ENCODE assay signal across 20 mouse cellular contexts in genomic region chr8:100499614-100500341, GRCm38 (mm10).
A peak's percentile ranks its signal among the peaks of the same experiment; 100 is the strongest.
DNase-seq lines count a peak whose midpoint lies in the region; ATAC-seq lines count a peak whose summit lies in the region.
"Had no signal": no experiment of that assay in that cellular context is flagged by ENCODE, and none has a peak within 500 bp of the region (broad histone marks: within the 10 kb centered on the region; RNA-seq: fewer than 3 reads in every experiment).

No protein-coding gene starts in this region.

- WGBS in embryonic facial prominence, embryonic 14.5 days, result 60% methylated on average over 6 of the region's 6 CpGs
- WGBS in embryonic facial prominence, embryonic 10.5 days, result 66% methylated on average over 6 of the region's 6 CpGs
- WGBS in forebrain, embryonic 13.5 days, result 18% methylated on average over 6 of the region's 6 CpGs
- WGBS in hindbrain, embryonic 15.5 days, result 18% methylated on average over 6 of the region's 6 CpGs
- WGBS in midbrain, embryonic 15.5 days, result 15% methylated on average over 6 of the region's 6 CpGs

- no peak overlapping the region for H3K27ac ChIP-seq in embryonic facial prominence, embryonic 14.5 days (replicated peaks; ENCODE audit: low read depth, low read length)
- H3K27ac ChIP-seq in embryonic facial prominence, embryonic 10.5 days (replicated peaks), result no peak overlapping the region
- H3K27ac ChIP-seq in forebrain, embryonic 13.5 days, result no peak overlapping the region
- H3K27ac ChIP-seq in hindbrain, embryonic 15.5 days (replicated peaks), result no peak overlapping the region; the same call in 1 of the 2 replicates
- 0 out of 2 replicates have a peak overlapping the region, but pooled peaks have one; percentile 29 for H3K27ac ChIP-seq in midbrain, embryonic 15.5 days
- H3K27ac ChIP-seq: embryonic facial prominence, embryonic 15.5 days; liver, embryonic 15.5 days had no signal

- no peak overlapping the region for H3K4me2 ChIP-seq in embryonic facial prominence, embryonic 14.5 days (ENCODE audit: low read depth, low read length)
- no peak overlapping the region for H3K4me2 ChIP-seq in forebrain, embryonic 13.5 days
- H3K4me2 ChIP-seq in hindbrain, embryonic 15.5 days, result no peak overlapping the region
- H3K4me2 ChIP-seq in midbrain, embryonic 15.5 days, result no peak overlapping the region
- H3K4me2 ChIP-seq: embryonic facial prominence, embryonic 15.5 days; liver, embryonic 15.5 days had no signal

- H3K36me3 ChIP-seq in embryonic facial prominence, embryonic 14.5 days (ENCODE audit: control insufficient read depth, insufficient read depth, low read length), result no peaks in the 10 kb centered on the region
- no peaks in the 10 kb centered on the region for H3K36me3 ChIP-seq in embryonic facial prominence, embryonic 10.5 days (replicated peaks)
- no peaks in the 10 kb centered on the region for H3K36me3 ChIP-seq in forebrain, embryonic 13.5 days (ENCODE audit: poor library complexity, severe bottlenecking)
- no peaks in the 10 kb centered on the region for H3K36me3 ChIP-seq in hindbrain, embryonic 15.5 days
- no peaks in the 10 kb centered on the region for H3K36me3 ChIP-seq in midbrain, embryonic 15.5 days (replicated peaks)
- H3K36me3 ChIP-seq: embryonic facial prominence, embryonic 15.5 days; liver, embryonic 15.5 days had no signal

- H3K4me3 ChIP-seq in embryonic facial prominence, embryonic 14.5 days (ENCODE audit: low read depth, low read length), result no peak overlapping the region
- no peak overlapping the region for H3K4me3 ChIP-seq in embryonic facial prominence, embryonic 10.5 days
- no peak overlapping the region for H3K4me3 ChIP-seq in forebrain, embryonic 13.5 days
- no peak overlapping the region for H3K4me3 ChIP-seq in hindbrain, embryonic 15.5 days
- no peak overlapping the region for H3K4me3 ChIP-seq in midbrain, embryonic 15.5 days
- H3K4me3 ChIP-seq: embryonic facial prominence, embryonic 15.5 days; liver, embryonic 15.5 days; megakaryocyte, embryonic 14.5 days had no signal

- no peaks in the 10 kb centered on the region for H3K9me3 ChIP-seq in embryonic facial prominence, embryonic 14.5 days (ENCODE audit: control insufficient read depth, low read length)
- no peaks in the 10 kb centered on the region for H3K9me3 ChIP-seq in embryonic facial prominence, embryonic 10.5 days
- H3K9me3 ChIP-seq in forebrain, embryonic 13.5 days (replicated peaks), result no peaks in the 10 kb centered on the region
- no peaks in the 10 kb centered on the region for H3K9me3 ChIP-seq in hindbrain, embryonic 15.5 days
- no peaks in the 10 kb centered on the region for H3K9me3 ChIP-seq in midbrain, embryonic 15.5 days
- H3K9me3 ChIP-seq: embryonic facial prominence, embryonic 15.5 days; liver, embryonic 15.5 days; megakaryocyte, embryonic 14.5 days had no signal

- peak; percentile 9 for DNase-seq in embryonic facial prominence, embryonic 14.5 days (ENCODE audit: low spot score)
- DNase-seq in embryonic facial prominence, embryonic 10.5 days (ENCODE audit: low spot score), result no peak
- no peak for DNase-seq in gastrocnemius, adult 8-10 months (ENCODE audit: low spot score in 2 of 2)
- DNase-seq in spleen, postnatal 14 days (ENCODE audit: low spot score in 2 of 2), result no peak
- DNase-seq: cerebellum, postnatal 25 days; gastrocnemius, postnatal 25 days; kidney, adult 2 months; kidney, postnatal 25 days; layer of hippocampus, adult 9-11 months; right cerebral cortex, postnatal 4 days; thymus, postnatal 36 days had no signal

- no peaks in the 10 kb centered on the region for H3K27me3 ChIP-seq in embryonic facial prominence, embryonic 14.5 days (replicated peaks; ENCODE audit: control insufficient read depth, insufficient read depth, low read length)
- no peaks in the 10 kb centered on the region for H3K27me3 ChIP-seq in embryonic facial prominence, embryonic 10.5 days (replicated peaks; ENCODE audit: low read depth, poor library complexity, severe bottlenecking)
- H3K27me3 ChIP-seq in forebrain, embryonic 13.5 days, result no peaks in the 10 kb centered on the region
- H3K27me3 ChIP-seq in hindbrain, embryonic 15.5 days, result no peaks in the 10 kb centered on the region
- no peaks in the 10 kb centered on the region for H3K27me3 ChIP-seq in midbrain, embryonic 15.5 days (replicated peaks)
- H3K27me3 ChIP-seq: CH12.LX; embryonic facial prominence, embryonic 15.5 days; liver, embryonic 15.5 days; megakaryocyte, embryonic 14.5 days had no signal

- ATAC-seq in embryonic facial prominence, embryonic 14.5 days (ENCODE audit: low read depth), result peak; percentile 33; the same call in 1 of the 2 replicates
- peak; percentile 71; the same call in 1 of the 2 replicates for ATAC-seq in forebrain, embryonic 13.5 days
- ATAC-seq in hindbrain, embryonic 15.5 days (ENCODE audit: low FRiP score, low read depth), result peak; percentile 48; the same call in 1 of the 2 replicates
- peak; percentile 87 for ATAC-seq in midbrain, embryonic 15.5 days (replicated peaks)
- no peak for ATAC-seq in megakaryocyte, adult 5-6 weeks (ENCODE audit: poor library complexity, severe bottlenecking)
- ATAC-seq: lung, postnatal 0 days had no signal

- no peak overlapping the region for H3K9ac ChIP-seq in embryonic facial prominence, embryonic 14.5 days (ENCODE audit: low read depth, low read length)
- H3K9ac ChIP-seq in forebrain, embryonic 13.5 days, result no peak overlapping the region
- H3K9ac ChIP-seq in hindbrain, embryonic 15.5 days, result no peak overlapping the region
- no peak overlapping the region for H3K9ac ChIP-seq in midbrain, embryonic 15.5 days
- H3K9ac ChIP-seq: embryonic facial prominence, embryonic 15.5 days; liver, embryonic 15.5 days had no signal

- H3K4me1 ChIP-seq in embryonic facial prominence, embryonic 14.5 days (ENCODE audit: control insufficient read depth, insufficient read depth, low read length), result no peaks in the 10 kb centered on the region
- no peaks in the 10 kb centered on the region for H3K4me1 ChIP-seq in embryonic facial prominence, embryonic 10.5 days
- peaks cover 11% of the 10 kb centered on the region; the same call in 1 of the 2 replicates for H3K4me1 ChIP-seq in forebrain, embryonic 13.5 days
- peaks cover 4% of the 10 kb centered on the region; the same call in 1 of the 2 replicates for H3K4me1 ChIP-seq in hindbrain, embryonic 15.5 days (replicated peaks)
- peaks cover 6% of the 10 kb centered on the region for H3K4me1 ChIP-seq in midbrain, embryonic 15.5 days
- H3K4me1 ChIP-seq: embryonic facial prominence, embryonic 15.5 days; liver, embryonic 15.5 days; megakaryocyte, embryonic 14.5 days had no signal
